Mouse (Mus musculus) 3T3-L1 (cell line): ENCODE measurements at regions not wholly inside any gene's neighbourhood (a gene's known extent, or its start where the extent isn't known, plus 50 kb on each side); places are given as distances from the start of the nearest gene placed in this dataset.
A peak's percentile ranks its signal among the peaks of the same experiment; 100 is the strongest.

Experiments used
- DNase-seq: peaks from one replicate; pipeline ENCODE4 v3.0.0-alpha.2; 2015; ENCODE audit warnings: low read depth, low spot score

GRCm38 (mm10) chr9:120860969-120861595 lies 67.9 kb upstream of the Ctnnb1 start:
- DNase-seq = no peak

DNA sequence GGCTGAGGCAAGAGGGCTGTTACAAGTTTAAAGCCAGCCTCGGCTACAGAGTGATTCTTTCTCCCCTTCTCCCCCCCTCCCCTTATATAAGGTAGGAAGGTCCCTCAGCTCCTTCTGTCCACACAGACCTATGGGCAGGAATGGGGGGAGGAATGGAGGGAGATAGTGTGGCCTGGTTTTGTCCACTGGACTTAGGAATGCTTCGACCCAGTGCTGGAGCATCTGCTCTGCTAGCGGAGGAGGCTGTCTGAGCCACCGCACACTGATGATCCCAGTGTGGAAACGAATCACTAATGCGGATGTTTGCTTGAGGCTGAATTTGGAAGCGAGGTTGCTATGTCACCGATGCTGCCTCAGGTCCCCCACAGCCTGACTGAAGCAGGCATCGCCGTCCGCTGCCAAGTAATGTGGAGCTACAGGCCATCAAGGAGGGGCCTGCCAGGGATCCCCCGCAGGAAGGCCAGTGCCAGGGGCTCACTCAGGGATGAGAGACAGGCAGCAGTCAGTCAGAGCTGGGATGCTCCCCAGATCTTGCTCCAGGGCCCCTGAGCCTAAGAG lies 67.1 kb upstream of the Ctnnb1 start:
- DNase-seq = no peak

DNA sequence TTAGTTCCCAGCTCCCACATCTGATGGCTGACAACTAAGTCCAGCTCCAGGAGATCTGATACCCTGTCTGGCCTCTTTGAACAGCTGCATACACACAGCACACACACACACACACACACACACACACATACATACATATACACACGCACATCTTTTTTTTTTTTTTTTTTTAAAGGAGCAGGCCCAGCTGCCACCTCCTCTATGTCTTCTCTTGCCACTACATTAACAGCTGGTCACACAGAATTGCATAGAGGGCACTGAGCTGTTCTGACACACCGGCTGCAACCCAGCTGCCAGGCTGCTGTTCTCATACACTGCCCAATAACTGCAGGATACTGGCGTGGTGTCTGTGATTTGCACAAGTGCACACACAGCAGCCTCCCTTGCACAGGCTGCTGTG lies 64.6 kb upstream of the Ctnnb1 start:
- DNase-seq = no peak

DNA sequence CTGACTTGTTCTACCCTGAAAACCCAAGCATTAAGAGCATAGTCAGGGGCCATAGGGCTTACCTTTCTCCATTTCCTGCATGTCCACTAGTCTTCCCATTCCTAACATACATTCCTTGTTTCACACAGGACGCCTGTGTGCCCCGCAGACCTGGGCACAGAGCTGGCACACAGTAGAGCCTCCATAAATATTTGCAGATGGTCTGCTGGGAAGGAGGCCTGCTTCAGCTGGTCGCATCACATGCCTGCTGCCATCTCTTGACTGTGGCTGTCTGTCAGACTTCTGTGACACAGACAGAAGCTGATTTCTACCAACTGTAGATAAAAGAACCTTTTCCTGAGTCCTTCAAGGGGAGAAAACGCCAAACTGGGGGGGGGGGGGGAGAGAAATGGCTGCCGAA lies 62.8 kb upstream of the Ctnnb1 start:
- DNase-seq = peak; percentile 33

DNA sequence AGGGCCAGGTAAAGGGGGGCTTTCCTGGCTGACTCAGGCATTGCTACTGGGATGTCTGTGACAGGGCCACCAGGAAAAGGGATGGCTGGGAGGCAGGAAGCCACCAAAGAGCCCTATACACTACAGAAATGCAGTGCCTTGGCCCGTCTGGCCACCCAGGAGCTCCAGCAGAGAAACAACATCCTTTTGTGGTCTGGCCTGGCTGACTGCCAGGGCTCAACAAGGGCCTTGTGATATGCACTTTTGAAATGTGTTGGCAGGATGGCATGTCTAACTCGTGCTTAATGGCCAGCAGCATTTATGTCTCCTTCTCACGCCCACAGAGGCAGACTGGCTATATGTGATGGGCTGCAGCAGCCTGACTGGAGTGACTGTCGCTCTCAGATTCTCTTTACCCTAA lies 62.3 kb upstream of the Ctnnb1 start:
- peak; percentile 98 for DNase-seq

- DNase-seq = no peak
These were observed 61.2 kb upstream of the Ctnnb1 start for GRCm38 (mm10) chr9:120867861-120868260.

DNA sequence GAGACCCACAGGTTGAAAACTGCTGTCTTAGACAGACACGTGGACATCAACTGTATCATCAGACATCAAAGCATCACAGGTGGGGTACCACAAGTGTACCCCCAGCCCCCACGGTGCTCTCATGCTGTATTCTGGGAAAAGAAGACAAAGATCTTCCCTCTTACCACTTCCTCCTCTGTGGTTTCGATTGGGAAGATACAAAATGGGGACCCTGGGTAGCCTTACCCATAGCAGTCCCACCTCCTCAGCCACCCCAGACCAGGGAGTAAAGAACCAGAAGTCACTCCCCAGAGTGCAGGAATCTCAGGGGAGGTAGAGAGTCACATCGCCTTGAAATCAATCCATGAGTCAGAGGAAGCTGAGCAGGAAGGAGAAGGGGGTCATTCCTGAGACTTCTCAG lies 60.7 kb upstream of the Ctnnb1 start:
- DNase-seq = no peak

GRCm38 (mm10) chr9:120869432-120870081 lies 59.5 kb upstream of the Ctnnb1 start:
- DNase-seq = no peak

DNA sequence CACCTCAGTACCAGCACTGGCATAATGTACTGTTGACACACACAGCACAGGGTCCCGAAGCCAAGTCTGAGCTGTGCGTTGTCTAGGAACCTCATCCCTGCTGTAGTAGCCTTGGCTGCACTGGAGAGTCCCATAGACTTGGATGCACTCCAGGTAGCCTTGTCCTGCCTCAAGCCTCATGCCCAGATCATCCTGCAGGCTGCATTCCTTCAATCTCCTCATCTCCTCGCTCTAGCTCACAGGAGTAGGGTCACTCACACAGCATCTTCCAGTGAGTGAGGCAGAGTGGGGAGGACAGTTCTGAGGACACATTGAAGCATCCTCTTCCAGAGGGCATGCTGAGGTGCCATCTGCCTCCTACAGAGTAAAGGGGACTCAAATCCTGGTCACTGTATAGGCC lies 55.7 kb upstream of the Ctnnb1 start:
- no peak for DNase-seq

DNA sequence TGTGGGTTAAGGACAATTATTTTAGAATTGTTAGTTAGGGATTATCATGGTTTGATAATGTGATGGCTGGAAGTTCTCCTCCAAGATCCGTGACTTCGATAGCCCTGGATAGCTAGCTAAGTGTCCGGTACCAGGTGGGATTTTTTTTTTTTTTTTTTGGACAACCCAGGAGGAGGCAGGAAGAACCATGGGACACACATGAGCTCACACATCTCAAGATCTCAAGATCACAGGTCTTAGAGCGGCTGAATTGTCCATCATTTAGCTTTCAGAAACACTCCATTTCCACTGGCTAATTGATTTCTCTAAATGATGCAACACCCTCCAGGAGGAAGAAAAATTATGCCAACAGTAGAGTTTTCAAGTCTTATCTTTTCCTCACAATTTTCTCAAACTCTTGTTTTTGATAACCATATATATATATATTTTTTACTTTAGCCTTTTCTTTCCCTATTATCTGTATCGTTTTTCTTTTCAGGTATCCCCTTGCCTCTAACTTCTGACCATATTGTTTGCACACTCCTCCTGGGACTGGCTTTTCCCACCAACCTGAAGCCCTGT lies 54.5 kb upstream of the Ctnnb1 start:
- no peak for DNase-seq

- no peak for DNase-seq
These were observed 51.9 kb upstream of the Ctnnb1 start for GRCm38 (mm10) chr9:120877101-120877500.
